Mouse (Mus musculus) Patski (cell line): Measurements from ENCODE around the gene Hk1. TPM values are rescaled to one million over a fixed set of nuclear protein-coding genes. Genes with fewer than 3 reads are reported as not detected.

ENCODE experiments used
- ATAC-seq: fragments of 100-300 bp; one replicate; pipeline ENCODE4 v1.8.0; 2021
- CTCF ChIA-PET: fragments of 350-600 bp; sonication (Branson Sonifier 250); formaldehyde crosslinking; loops from one replicate; lab custom pipeline; 2022; ENCODE audit warnings: inconsistent platforms; lab: Charles Lee
- POLR2A ChIA-PET: fragments of 350-600 bp; sonication (Branson Sonifier 250); formaldehyde crosslinking; loops from one replicate; lab custom pipeline; 2022; ENCODE audit warnings: antibody characterized with exemption, inconsistent platforms; lab: Charles Lee
- DNase-seq: peaks from one replicate; pipeline ENCODE4 v3.0.0-alpha.2; 2011; ENCODE audit warnings: low read depth, low spot score
- H3K27me3 ChIP-seq: fragments of 371-371 bp; one replicate; pipeline ENCODE4 v1.5.1; 2021
- CTCF ChIP-seq: fragments of 100-300 bp; IDR thresholded peaks from one replicate; pipeline ENCODE4 v1.5.1; 2021
- in situ Hi-C: fragments of 300-500 bp; cut with MboI; formaldehyde crosslinking; loops from 3 replicates; pipeline ENCODE4 v1.11.1; 2018; ENCODE audit warnings: low pct_unique_long_range_greater_than_20kb, mixed read lengths
- polyA plus RNA-seq: library from polyadenylated mRNA; unstranded; gene quantifications from one replicate; pipeline ENCODE4 v1.2.3, GENCODE M21; 2021

Gene Hk1
- polyA plus RNA-seq, result 240 TPM

DNA sequence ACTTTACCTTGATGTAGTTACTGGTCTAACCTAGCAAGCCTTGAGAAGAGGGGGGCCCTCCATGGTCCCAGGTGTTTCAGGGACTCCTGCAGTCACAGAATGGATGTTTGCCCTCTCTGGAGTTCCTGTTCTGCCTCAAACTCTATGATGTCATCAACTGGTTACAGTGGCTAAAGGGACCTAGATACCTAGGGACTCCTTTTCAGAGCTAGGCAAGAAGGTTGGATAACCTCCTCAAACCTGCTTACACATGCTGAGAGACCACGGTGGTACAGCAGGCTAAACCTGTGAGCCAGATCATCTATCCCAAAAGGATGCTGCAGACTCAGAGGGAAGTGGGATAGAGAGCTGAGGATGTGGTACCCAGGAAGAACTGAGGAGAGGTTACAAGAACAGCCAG, at the start of gene Hk1:
Gene Hk1, minus strand, starts transcription at position 101 of the 400 bp plus-strand sequence.
- in situ Hi-C loops, result loop anchor here (10.0 kb wide), 2 partner anchors 105 to 195 kb away; no protein-coding TSS in a partner anchor
- no peaks in the 10 kb centered on the region for H3K27me3 ChIP-seq
- DNase-seq (no peak), ATAC-seq (no peak)
- no peak for TF ChIP-seq CTCF
- CTCF ChIA-PET, result interaction anchor here (0.6 to 3.9 kb wide), 2 partner anchors 118 to 191 kb away, joined by 3 to 19 read pairs; no protein-coding TSS in a partner anchor
- POLR2A ChIA-PET, result no interaction called here

DNA sequence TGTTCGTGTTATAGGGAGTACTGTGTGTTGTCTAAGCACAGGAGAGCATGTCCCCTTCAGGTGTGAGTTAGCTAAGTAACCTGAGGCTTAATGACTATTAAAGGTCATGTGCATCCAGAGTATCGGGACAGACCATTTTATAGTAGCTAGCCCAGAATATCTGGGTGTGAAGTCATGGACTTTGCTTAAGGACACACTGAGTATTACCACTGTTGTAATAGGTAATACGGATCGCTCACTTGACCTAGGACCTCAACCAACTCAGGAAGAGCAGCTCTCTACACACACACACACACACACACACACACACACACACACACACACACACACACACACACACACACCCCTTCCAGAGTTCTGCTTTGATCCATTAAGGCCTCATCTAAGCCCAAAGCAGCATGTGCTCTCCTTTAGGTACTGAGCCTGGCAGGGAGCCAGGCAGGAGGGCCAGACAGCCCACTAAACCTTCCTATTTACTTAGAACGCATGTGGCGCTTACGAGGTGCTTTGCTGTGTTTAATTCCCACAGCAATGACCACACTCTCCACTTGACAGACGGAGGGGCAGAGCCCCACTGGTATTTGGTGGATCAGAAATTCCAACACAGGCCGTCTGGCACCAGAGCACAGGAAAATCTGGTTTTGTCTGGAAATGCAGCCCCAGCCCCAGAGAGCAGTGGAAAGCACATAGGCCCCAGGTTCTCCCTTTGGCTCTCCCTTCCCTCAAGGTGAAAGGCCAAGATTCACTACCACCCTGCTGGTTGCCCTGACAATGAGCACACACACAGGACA, 45.6 kb upstream of the Hk1 start:
- TF ChIP-seq CTCF, result no peak
- DNase-seq, result no peak

DNA sequence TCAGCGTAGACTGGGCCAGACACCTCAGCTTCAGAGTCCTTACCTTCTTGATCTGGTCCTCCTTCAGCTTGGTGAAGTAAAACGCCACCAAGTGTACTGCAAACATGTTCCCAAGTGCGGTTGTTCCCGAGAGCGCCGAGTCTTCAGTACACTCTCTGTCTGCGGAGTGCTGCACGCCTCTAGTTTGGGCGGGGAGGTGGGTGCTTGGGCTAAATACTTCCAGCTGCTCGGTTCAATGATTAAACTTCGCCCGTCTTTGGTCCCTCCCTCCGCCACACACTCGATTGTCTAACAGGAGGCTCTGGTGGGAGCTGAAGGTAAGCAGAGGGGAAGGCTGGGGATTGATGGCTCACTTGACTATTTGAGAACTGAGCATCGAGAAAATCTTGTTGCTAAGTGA, 42.5 kb upstream of the Hk1 start, which contains the start of gene Hkdc1:
Gene Hkdc1, minus strand, starts transcription at position 237 of the 400 bp plus-strand sequence.
- no peak for ATAC-seq
- in situ Hi-C loops, result no loop called here
- POLR2A ChIA-PET, result no interaction called here
- CTCF ChIA-PET, result no interaction called here
- no peak for TF ChIP-seq CTCF
- no peaks in the 10 kb centered on the region for H3K27me3 ChIP-seq
- DNase-seq, result no peak

More for the DNA sequence above, 45.6 kb upstream of the Hk1 start:
- no peaks in the 10 kb centered on the region for H3K27me3 ChIP-seq
- ChIA-PET POLR2A (no interaction called here), CTCF (no interaction called here)
- no peak for ATAC-seq
- in situ Hi-C loops, result no loop called here

DNA sequence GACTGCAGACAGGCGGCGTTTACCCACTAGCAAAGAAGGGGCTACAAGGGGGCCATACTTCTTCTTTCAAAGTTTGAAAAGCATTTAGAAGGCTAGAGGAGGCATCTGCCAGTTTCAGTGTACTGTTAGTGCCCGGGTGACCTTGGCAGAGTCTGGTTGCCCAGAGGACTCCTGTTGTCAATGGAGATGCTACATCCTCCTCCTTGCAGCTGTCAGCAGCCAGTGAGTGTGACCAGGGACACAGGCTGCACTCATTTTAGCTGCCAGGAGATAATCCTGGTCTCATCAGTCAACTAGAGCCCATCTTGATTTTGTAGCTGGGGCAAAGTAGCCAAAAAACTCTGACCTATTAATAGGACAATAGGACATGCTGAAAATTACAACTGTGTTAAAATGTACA, 41.4 kb upstream of the Hk1 start:
- H3K27me3 ChIP-seq, result no peaks in the 10 kb centered on the region
- DNase-seq, result no peak
- CTCF ChIA-PET, result no interaction called here
- POLR2A ChIA-PET, result no interaction called here
- in situ Hi-C loops, result no loop called here
- ATAC-seq, result no peak
- TF ChIP-seq CTCF, result no peak

DNA sequence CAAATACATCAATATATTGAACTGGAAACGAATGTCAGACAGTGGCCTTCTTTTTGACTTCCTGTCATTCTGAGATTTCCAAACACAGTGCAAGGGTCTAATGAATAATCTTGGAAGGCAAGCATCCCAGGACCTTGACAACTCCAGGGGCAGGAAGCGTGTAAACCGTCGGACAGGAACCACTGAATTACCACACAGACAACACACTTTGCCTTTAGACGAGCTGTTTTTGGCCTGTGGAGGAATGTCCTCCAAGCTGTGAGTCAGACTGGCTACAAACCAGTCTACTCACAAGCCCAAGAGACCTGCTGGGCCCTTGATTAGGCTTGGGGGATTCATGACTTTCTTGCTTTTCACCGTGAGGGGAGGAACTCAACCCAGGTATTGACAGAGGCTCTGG, 40.7 kb upstream of the Hk1 start:
- in situ Hi-C loops, result no loop called here
- TF ChIP-seq CTCF, result no peak
- ATAC-seq (peak; percentile 77), DNase-seq (peak; percentile 79)
- no peaks in the 10 kb centered on the region for H3K27me3 ChIP-seq
- CTCF ChIA-PET, result no interaction called here
- POLR2A ChIA-PET, result no interaction called here

DNA sequence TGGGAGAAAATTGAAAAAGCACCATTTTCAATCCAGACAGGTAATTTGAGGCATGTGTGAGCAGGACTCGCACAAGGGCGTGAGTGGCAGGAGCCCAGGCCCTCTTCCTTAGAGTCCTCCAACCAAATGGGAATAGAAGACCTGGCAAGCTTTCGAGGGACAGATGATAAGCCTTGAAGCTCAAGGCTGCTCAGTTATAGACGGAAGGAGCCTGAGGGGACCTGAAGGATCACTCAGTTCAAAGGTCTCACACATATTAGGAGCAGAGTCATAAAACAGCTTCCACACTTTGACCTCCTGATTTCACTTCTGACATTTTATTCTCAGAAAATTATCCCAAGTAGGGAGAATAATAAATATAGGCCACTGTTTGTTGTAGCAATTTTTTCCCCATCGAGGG, 39.7 kb upstream of the Hk1 start:
- POLR2A ChIA-PET, result no interaction called here
- ATAC-seq, result no peak
- in situ Hi-C loops, result no loop called here

DNA sequence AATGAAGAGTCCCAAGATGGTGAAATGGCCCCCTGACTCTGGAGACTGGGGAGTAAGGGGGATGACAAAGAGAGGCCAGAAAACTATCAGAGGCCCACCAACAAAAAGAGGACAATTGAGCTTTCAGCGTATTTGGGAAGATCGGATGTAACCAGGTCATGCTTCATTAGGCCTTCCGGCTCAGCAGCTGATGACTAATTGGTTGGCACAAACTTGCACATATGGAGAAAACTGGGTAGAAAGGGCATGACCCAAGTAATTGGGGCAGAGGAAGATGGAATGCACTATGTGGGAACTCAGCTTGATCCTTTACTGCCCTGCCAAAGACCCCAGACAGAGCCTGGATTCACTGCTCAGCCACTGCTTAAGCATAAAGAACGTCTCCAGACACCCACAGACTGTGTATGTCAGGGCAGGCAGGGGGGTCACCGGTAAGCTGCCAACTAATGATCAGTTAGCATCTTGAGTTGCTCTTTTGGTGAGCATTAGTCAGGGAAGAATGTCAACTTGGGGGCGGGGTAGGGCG, 39.2 kb upstream of the Hk1 start:
- in situ Hi-C loops, result no loop called here
- TF ChIP-seq CTCF, result no peak
- no peak for ATAC-seq
- ChIA-PET CTCF (no interaction called here), POLR2A (interaction anchor here (0.5 kb wide), 1 partner anchor 105 kb away, joined by 5 read pairs; no protein-coding TSS in a partner anchor)
- DNase-seq, result peak; percentile 77
- no peaks in the 10 kb centered on the region for H3K27me3 ChIP-seq

More for the DNA sequence above, 39.7 kb upstream of the Hk1 start:
- DNase-seq, result no peak
- H3K27me3 ChIP-seq, result no peaks in the 10 kb centered on the region
- no peak for TF ChIP-seq CTCF
- CTCF ChIA-PET, result no interaction called here

DNA sequence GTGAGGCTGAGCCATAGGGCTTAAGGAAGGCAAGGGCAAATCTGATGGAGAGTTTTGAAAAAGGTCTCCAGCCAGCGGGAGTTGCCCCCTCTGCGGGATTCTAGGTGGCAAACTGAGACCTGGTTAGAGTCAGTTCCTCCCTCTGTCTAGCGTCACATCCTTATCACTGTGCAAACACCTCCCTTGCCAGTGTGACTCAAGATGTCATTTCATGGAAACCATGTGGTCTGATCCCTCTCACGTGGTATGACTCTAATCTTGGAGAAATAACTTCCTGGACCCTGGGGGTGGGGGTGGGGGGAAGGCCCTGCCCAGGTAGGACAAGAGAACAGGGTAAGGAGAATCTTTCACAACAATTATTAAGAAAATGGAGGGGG, 33.9 kb upstream of the Hk1 start:
- DNase-seq, result no peak
- ChIA-PET CTCF (interaction anchor here (1.4 kb wide), 1 partner anchor 13 kb away, joined by 3 read pairs; no protein-coding TSS in a partner anchor), POLR2A (no interaction called here)
- ATAC-seq, result no peak
- in situ Hi-C loops, result no loop called here
- TF ChIP-seq CTCF, result no peak
- H3K27me3 ChIP-seq, result no peaks in the 10 kb centered on the region

DNA sequence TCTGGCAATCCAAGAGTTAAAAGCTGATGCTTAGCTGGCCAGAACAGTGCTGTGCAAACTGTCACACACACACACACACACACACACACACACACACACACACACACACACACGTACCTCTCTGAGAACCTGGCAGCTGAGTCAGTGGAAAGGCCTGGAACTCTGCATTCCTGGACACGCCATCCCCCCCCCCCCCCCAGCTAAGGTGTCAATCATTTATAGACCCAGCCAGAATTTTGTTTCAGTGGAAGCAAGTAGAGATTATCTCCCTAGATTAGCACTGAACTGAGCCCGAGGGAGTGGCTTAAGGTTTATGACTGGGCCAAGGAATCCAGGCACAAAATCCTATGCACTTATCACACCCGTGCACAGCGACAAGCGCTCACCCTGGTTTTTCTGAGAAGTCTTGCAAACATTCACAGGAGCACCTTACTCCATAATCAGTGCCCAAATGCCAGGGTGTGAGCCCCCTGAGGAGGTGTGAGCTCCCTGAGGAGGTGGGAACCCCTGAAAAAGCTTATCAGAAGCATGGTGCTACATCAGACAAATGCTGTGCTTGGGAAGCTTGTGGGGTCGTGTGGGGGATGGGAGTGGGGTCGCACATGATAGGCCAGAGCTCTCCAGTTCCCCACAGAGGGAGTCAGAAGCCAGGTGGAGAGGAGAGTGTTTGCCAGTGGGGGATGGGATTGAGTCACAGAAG, 33.3 kb upstream of the Hk1 start:
- ATAC-seq (peak; percentile 59), DNase-seq (no peak)
- in situ Hi-C loops, result no loop called here
- no peak for TF ChIP-seq CTCF
- POLR2A ChIA-PET, result interaction anchor here (0.6 kb wide), 1 partner anchor 164 kb away, joined by 4 read pairs; no protein-coding TSS in a partner anchor
- CTCF ChIA-PET, result interaction anchor here (1.2 to 1.4 kb wide), 2 partner anchors 14 to 152 kb away, joined by 3 read pairs; no protein-coding TSS in a partner anchor
- no peaks in the 10 kb centered on the region for H3K27me3 ChIP-seq
